Mouse (Mus musculus): Measurements from ENCODE around the gene Scg5. TPM values are rescaled to one million over a fixed set of nuclear protein-coding genes. Genes with fewer than 3 reads are reported as not detected.
A peak's percentile ranks its signal among the peaks of the same experiment; 100 is the strongest.

Gene Scg5
- polyA plus RNA-seq, 1 experiment, result 120 TPM

DNA sequence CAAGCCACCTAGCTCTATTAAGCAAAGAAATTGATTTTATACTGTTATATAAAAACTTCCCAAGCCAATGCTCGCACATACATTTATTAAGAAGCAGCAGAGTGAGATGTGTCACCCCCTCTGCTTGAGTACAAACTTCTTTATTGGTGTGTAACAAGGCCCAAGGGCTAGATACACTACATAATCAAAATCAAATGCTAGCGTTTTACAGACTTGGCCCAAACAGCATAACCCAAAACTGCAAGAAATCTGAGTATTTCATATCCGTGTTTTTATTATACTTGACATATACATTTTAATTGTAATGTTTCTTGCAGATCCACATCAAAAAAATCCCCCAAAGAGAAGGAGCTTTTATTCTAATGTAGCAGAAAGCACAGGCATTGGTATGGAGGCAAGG lies 52.6 kb downstream of the Scg5 start:
- no peak for DNase-seq (ENCODE audit: low read depth)
- TF ChIP-seq POLR2A (IDR thresholded peaks at IDR 0.05; ENCODE audit: borderline replicate concordance, extremely low read depth, insufficient read depth, insufficient read length, poor library complexity, severe bottlenecking) (no peak), CTCF (IDR thresholded peaks at IDR 0.05; ENCODE audit: borderline replicate concordance, extremely low read depth, insufficient read depth, insufficient read length) (no peak)

DNA sequence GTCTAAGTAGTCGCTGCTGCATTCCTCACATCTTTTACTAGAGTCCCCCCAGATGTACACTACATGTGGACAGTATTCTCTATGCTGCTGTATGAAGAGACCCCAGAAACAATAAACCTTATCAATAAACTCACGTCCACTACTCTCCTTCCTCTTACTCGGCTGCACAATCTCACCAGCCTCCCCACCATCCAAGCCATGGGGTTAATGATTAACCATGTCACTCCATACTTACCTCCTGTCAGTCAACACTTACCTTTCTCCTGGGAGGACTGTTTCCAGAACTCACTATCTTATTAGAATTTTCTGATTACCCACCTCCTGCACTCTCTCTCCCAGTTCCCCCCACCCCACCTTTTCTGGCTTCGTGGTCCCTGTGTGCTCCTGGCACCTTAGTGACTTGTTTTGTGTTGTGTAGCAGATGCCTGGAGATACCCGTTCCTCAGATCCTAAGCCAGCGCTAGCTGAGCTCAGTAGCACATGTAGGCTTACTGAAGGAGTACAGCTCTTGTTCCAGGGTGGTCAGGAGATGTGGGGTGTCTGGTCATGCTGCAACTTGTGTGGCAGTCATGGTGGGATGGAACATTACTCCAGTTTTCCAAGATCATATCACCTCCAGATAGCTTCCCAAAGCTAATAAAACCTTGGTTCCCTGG lies 54.6 kb downstream of the Scg5 start:
- TF ChIP-seq CTCF (IDR thresholded peaks at IDR 0.05; ENCODE audit: borderline replicate concordance, extremely low read depth, insufficient read depth, insufficient read length) (no peak), POLR2A (IDR thresholded peaks at IDR 0.05; ENCODE audit: borderline replicate concordance, extremely low read depth, insufficient read depth, insufficient read length, poor library complexity, severe bottlenecking) (no peak)
- no peak for DNase-seq (ENCODE audit: low read depth)

DNA sequence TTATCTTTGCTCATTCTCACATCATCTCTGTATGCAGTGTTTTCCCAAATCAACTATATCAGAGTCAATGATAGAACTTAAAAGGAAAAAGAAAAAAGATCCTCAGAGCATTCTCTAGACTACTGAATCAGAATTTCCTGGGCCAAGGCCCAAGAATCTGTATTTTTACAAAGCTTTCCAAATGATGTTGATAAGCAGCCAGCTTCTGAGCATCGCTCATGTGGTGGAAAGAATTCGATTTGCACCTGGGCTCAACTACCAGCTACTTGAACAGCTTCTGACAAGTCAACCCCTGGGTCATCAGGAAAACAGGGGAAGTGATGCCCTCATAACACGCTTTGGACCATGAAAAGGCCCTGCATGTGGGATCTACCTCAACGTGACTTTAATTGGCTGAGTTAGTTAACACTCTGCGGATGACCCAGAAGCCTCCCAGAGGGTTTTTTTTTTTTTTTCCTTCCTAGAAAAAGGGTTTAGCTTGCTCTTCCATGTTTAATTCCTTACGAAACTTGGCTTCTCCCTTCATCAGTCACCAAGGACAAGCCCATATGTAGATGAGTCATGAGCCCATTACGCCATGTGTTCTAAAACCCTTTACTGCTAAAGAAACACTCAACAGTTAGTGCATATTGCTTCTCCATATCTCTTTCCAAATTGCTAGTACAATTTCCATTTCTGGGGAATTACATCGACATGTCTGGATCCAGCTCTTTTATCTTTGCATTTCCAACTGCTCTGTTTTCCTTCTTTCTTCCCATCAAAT lies 60.2 kb downstream of the Scg5 start:
- TF ChIP-seq CTCF (IDR thresholded peaks at IDR 0.05; ENCODE audit: borderline replicate concordance, extremely low read depth, insufficient read depth, insufficient read length) (no peak), POLR2A (IDR thresholded peaks at IDR 0.05; ENCODE audit: borderline replicate concordance, extremely low read depth, insufficient read depth, insufficient read length, poor library complexity, severe bottlenecking) (no peak)
- DNase-seq (ENCODE audit: low read depth), result no peak

DNA sequence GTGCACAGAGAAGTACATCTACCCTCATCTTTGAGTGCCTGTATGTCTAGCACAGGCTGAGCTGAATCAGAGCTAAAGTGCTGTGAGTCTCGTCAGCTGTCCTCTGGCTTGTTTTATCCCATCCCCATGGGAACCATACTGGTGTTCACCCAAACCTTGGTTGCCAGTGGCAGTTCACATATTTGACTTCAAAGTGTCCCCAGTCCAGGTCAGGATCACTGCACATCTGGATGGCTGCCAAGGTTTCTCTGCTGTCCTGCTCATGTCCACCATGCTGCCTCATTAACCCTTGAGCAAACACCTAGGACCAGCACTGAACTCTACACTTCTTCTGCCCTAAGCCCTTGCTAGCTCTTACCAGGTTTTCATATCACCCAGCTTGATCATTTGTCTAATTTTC lies 63.0 kb downstream of the Scg5 start:
- no peak for TF ChIP-seq CTCF (IDR thresholded peaks at IDR 0.05; ENCODE audit: borderline replicate concordance, extremely low read depth, insufficient read depth, insufficient read length)
- TF ChIP-seq POLR2A (IDR thresholded peaks at IDR 0.05; ENCODE audit: borderline replicate concordance, extremely low read depth, insufficient read depth, insufficient read length, poor library complexity, severe bottlenecking), result no peak
- no peak for DNase-seq (ENCODE audit: low read depth)

DNA sequence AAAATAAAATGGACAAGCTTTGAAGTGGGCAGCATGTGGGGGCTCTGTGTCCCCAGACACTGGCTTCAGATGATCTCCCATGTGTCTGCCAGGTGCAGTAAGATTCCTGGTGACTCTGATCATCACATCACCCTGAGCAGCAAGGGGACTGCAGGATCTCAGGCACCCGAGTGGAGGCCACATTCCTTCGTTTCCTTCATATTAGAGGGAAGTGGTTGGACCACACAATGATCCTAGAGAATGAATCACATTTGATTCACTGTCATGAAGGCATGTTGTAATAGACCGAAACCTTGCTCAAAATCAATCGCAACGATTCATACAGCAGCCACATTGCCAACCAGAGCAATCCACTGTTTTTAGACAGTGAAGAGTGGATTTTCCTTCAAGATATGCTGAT lies 64.0 kb downstream of the Scg5 start:
- TF ChIP-seq POLR2A (IDR thresholded peaks at IDR 0.05; ENCODE audit: borderline replicate concordance, extremely low read depth, insufficient read depth, insufficient read length, poor library complexity, severe bottlenecking) (no peak), CTCF (IDR thresholded peaks at IDR 0.05; ENCODE audit: borderline replicate concordance, extremely low read depth, insufficient read depth, insufficient read length) (no peak)

DNA sequence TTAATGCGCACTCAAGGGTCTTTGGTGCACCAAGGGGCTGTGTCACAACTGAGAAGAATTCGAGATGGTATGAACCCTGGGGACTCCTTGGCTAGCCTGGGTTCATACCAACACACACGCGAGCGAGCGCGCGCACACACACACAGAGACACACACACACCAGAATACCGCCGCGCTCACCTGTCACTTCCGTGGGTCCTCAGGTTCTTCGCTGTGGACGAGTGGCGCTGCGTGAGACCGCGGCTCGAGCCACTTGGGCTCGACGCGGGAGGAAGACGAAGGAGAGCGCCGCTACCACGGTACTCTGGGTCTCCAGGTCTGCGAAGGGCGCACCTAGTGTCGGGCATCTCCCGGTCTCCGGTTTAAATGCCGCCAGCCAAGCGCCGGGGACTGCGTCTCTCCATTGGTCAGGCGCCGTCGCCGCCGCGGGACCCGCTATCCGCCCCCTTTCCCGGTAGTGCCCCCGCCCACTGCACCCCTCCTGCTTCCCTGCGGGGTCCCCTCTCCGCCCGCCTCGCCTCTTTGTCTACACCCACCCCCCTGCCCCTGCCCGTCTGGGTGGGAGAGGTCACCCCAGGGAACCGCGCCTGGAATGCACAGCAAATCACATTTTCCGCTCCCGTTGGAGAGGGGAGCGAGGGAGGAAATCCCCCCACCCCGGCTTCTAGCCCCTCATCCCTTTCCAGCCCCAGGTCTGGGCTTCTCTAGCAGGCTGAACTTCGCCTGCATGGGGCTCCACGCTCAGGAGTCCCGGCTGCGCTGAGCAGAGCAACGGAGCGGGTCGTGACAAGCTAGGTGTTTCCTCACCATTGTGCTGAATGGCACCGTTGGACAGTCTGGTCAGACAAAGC lies 70.4 kb downstream of the Scg5 start, which contains the start of gene Grem1:
Grem1 (minus strand) TSS at position 336 of the 851 bp plus-strand sequence.
- peak; percentile 55 for DNase-seq (ENCODE audit: low read depth)
- TF ChIP-seq POLR2A (IDR thresholded peaks at IDR 0.05; ENCODE audit: borderline replicate concordance, extremely low read depth, insufficient read depth, insufficient read length, poor library complexity, severe bottlenecking) (no peak), CTCF (IDR thresholded peaks at IDR 0.05; ENCODE audit: borderline replicate concordance, extremely low read depth, insufficient read depth, insufficient read length) (no peak)

More for the DNA sequence above, 64.0 kb downstream of the Scg5 start:
- DNase-seq (ENCODE audit: low read depth), result no peak

DNA sequence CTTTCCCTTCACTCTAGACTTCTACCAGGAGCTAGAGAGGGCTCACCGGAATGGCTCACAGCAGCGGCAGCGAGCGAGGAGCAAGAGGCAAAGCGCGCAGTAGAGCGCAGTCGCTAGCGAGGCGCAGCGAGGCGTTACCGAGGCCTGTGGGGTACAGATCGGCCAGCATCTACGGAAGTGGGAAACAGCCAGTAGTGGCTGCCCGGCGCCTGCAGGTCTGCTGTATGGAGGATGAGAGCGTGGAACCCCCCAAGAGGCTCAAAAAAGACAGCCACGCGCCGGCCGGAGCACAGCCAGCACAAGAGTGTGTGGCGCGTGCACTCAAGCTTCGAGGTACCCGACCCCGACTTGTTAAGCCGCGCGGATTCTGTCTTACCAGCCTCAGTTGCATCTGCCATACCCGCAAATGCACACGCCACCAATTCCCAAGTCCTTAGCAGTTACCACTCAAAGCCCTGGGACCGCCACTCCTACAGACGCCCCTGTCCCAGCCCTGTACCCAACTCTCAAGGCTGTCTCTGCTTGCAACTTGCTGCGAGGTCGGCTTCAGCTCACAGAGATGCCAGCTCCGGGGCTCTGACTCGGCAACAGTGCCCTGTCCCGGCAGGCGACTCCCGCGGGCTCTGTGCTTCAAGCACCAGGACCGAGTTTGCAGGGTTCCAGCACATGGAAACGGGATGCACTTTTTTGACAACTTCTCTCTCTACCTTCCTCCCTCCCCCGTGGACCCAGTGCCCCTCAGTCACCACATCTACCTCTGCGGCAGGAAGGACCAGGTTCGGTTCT lies 71.2 kb downstream of the Scg5 start:
- TF ChIP-seq POLR2A (IDR thresholded peaks at IDR 0.05; ENCODE audit: borderline replicate concordance, extremely low read depth, insufficient read depth, insufficient read length, poor library complexity, severe bottlenecking) (no peak), CTCF (IDR thresholded peaks at IDR 0.05; ENCODE audit: borderline replicate concordance, extremely low read depth, insufficient read depth, insufficient read length) (no peak)
- DNase-seq (ENCODE audit: low read depth), result peak; percentile 72

DNA sequence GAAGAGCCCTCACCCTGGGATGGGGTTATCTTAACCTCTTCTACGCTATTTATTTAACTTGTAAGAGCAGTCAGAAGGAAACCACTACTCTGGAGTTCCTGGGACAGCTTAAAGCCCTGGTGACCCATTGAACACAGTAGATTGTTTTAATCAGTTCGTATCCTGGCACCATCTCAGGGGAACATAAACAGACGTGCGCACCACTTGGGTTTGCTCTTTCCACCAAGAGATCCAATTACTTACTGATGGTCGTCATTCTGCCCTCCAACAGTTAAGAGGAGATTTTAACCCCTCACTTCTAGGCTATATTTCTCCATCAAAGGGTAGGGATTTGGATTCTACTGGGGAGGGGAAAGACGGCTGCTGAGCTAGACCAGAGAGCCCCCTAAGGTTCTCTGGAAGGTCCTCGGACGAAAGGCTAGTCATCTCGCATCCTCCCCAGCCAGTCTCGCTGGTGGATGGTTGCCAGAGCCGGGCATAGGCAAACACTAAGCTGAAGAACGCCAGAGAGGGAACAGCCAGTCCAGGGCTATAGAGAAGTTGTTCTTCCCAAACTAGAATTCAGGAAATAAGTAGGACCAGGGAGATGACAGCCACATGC lies 71.9 kb downstream of the Scg5 start:
- TF ChIP-seq POLR2A (IDR thresholded peaks at IDR 0.05; ENCODE audit: borderline replicate concordance, extremely low read depth, insufficient read depth, insufficient read length, poor library complexity, severe bottlenecking), result no peak
- TF ChIP-seq CTCF (IDR thresholded peaks at IDR 0.05; ENCODE audit: borderline replicate concordance, extremely low read depth, insufficient read depth, insufficient read length), result no peak
- DNase-seq (ENCODE audit: low read depth), result peak; percentile 24

DNA sequence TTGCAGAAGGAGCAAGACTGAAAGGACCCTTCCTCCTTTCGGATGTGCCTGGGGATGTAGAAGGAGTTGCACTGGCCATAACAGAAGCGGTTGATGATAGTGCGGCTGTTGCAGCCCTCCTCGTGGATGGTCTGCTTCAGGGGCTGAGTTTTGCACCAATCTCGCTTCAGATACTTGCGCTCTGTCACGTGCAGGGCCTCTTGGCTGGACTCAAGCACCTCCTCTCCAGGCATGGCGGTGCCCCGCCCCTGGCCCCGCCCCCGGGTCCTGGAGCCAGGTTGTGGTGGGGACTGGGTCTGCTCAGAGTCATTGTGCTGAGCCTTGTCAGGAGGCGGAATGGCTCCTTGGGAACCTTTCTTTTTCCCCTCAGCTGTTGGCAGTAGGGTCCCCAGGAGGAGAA lies 79.2 kb downstream of the Scg5 start:
- no peak for DNase-seq (ENCODE audit: low read depth)
- TF ChIP-seq POLR2A (IDR thresholded peaks at IDR 0.05; ENCODE audit: borderline replicate concordance, extremely low read depth, insufficient read depth, insufficient read length, poor library complexity, severe bottlenecking), result no peak
- no peak for TF ChIP-seq CTCF (IDR thresholded peaks at IDR 0.05; ENCODE audit: borderline replicate concordance, extremely low read depth, insufficient read depth, insufficient read length)

DNA sequence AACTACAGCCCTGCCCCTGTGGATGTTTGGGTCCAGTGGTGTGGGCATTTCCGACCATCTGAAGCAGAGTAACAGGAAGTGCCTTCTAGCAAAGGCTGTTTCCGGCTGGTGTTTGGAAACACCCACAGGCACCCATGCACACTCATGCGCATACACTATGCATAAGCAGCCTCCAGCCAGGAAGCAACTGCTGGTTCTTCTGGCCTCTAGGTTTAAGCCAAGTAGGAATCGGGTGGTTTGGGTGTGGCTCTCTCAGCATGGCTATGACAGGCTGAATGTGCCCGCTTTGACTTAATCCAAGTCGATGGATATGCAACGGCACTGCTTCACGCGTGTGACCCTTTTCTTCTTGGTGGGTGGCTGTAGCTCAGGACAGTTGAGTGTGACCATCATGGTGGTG lies 79.6 kb downstream of the Scg5 start:
- no peak for DNase-seq (ENCODE audit: low read depth)

More for the DNA sequence above, 79.6 kb downstream of the Scg5 start:
- TF ChIP-seq POLR2A (IDR thresholded peaks at IDR 0.05; ENCODE audit: borderline replicate concordance, extremely low read depth, insufficient read depth, insufficient read length, poor library complexity, severe bottlenecking) (no peak), CTCF (IDR thresholded peaks at IDR 0.05; ENCODE audit: borderline replicate concordance, extremely low read depth, insufficient read depth, insufficient read length) (no peak)
